Mouse (Mus musculus): ENCODE results near the gene Vav1.

Gene Vav1

DNA sequence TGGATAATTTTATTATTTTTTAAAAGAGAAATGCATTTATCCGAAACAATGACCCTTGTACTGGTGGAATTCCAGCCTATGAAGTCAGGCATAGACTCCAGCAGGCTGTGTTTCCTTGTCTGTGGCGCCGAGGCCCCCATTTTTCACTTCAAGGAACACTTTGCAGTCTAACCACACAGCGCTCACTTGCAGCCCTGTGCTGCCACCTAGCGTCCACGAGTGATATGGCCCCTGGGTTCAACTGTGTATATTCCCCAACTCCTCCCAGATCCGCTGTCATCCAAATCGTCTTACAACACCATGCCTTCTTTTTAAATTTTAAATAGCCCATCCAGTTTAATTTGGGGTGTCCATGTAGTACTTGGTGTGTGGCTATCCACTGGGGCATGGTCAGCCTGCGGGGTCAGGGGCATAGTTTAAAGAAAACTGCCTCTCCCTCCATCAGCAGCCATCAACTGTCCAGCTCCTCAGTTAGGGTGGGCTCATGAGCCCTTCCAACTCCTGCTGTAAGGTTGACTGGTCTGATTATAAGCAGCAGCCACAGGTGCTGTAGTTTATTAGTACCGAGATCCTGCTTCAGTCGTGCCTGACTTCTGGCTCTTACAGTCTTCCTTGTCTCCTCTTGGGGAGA is 56.9 kb downstream of the Vav1 start:
- peak; percentile 82 to 85 for DNase-seq (ENCODE audit: low spot score in 2 of 2)

- no peak for DNase-seq (ENCODE audit: low spot score in 2 of 2)
Observed at GRCm38 (mm10) chr17:57337996-57338395, 59.1 kb downstream of the Vav1 start.

- no peak for DNase-seq (ENCODE audit: low spot score in 2 of 2)
Observed at GRCm38 (mm10) chr17:57339298-57339697, 60.4 kb downstream of the Vav1 start.

DNA sequence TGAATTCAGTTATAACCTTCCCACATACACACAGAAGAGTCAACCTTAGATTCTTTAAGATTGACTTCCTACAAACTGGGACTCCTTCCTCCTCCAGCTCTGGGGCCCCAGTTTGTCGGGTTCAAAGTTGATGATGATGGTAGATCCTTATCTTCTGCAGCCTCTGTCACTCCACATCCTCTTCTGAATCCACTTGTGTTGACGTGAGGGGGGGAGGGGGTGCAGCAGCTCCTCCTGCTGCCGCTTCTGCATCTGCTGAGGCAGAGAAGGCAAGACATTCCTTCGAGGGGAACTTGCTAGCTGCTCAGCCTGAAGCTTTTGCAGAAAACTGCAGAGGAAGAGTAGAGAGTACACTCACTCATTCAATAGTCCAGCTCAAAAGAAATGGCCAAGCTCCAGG is 62.7 kb downstream of the Vav1 start:
- no peak for DNase-seq (ENCODE audit: low spot score in 2 of 2)

DNA sequence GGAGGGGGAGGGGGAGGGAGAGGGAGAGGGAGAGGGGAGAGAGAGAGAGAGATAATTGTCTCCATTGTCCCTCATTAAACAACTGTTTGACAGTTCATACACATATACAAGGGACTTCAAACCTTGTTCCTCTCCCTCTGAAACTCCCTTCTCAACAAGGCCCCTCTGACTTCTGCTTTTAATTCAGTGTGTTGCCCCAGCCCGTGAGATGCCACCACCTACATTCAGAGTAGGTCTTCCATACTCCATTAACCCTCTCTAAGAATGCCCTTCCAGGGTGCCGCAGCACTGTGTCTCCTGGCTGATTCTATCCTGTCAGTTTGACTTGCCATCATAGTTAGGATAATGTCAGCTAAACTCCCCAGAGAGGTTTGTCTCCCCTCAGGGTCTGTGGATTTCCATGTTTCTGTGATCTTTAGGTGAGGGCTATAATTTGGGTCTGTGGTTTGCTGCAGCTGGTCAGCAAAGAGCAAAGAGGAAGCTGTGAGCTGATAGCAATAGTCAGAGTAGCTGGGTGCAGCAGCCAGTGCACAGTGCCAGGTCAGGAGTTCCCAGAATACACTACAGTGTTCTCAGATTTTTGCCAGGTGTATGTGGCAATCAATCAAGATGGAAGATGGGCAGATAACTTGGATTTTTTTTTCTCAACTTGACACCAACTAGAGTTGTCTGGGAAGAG is 65.3 kb downstream of the Vav1 start:
- no peak for DNase-seq (ENCODE audit: low spot score in 2 of 2)

DNA sequence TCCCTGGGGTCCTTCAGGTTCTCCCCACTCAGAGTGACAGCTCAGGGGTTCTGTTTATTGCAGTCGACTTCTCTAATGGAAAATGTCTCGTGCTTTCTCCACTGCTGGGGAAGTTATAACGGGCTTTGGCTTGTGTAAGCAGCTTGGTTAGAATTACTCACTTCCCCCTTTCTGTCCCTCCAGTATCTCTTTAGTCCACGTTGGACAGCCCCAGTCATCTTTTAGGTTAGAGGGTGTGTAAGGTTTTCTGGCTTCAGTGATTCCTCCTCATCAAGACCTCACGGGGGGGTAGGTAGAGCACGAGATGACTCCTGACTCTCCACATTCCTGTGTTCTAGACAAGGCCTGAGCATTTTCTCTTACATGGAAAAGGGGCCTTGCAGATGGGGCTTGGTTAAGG is 68.1 kb downstream of the Vav1 start:
- DNase-seq (ENCODE audit: low spot score in 2 of 2): no peak

GRCm38 (mm10) chr17:57347781-57348180 is 68.9 kb downstream of the Vav1 start:
- no peak for DNase-seq (ENCODE audit: low spot score in 2 of 2)

DNA sequence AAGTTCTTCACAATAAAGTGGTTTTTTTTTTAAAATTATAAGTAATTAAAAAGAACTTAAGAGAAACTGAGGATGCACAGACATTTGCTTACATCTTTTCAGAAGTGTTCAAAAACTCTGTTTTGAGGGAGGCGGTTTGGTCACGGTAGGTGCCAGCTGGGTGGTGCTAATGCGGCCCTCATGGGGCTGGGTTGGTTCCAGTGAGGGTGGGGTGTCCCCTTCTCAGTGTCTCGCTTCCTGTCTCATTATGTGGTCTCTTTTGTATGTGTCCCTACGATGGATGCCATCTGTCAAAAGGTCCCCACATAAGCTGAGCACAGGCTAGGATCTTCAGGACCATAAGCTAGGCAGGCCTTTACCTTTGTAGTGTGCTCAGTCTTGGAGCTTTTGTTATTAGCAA is 70.2 kb downstream of the Vav1 start:
- DNase-seq (ENCODE audit: low spot score in 2 of 2): no peak

GRCm38 (mm10) chr17:57350212-57350611 is 71.3 kb downstream of the Vav1 start:
- no peak for DNase-seq (ENCODE audit: low spot score in 2 of 2)

DNA sequence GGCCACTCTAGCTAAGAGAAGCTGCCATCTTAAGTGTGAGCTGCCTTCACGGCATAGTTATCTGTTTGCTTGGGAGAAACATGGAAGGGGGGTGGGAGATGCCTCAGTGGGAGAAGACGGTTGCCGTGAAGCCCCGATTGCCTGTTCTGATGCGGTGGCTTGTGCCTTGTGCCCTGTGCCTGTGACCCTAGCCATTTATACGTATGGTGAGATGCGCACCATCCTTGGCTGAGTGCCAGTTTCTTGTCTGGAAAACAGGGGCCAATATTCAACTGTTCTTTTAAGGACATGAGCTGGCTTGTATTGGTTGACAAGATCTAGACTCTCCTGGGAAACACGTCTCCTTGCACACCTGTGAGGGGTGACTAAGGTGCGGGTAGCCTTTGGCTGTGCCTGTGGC is 72.2 kb downstream of the Vav1 start:
- no peak for DNase-seq (ENCODE audit: low spot score in 2 of 2)

GRCm38 (mm10) chr17:57358441-57358840 is 79.5 kb downstream of the Vav1 start, which contains the start of gene Adgre1:
Gene Adgre1 (plus strand): TSS chr17:57358691.
- no peak for DNase-seq (ENCODE audit: low spot score in 2 of 2)

- no peak for DNase-seq (ENCODE audit: low spot score in 2 of 2)
Observed at GRCm38 (mm10) chr17:57359485-57360241, 80.8 kb downstream of the Vav1 start.
